Comparison of ENCODE assay signal across 9 mouse cellular contexts in the genomic region with DNA sequence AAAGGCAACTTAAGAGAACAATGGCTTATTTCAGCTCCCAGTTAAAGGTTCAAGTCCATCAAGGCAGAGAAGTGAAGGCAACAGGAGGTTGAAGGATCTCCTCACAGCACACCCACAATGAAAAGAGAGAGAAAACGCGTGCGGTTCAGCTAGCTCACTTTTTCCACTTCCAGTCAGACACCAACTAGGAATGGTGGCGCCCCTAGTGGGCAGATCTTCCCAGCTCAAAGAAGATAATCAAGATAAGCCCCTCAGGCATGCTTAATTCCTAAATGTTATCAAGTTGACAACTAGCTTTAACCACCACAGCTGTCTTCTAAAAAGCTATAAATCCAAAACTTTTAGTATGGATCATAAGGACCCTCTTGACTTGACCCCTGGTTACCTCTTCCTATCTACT. TPM values are rescaled to one million over a fixed set of nuclear protein-coding genes. Genes with fewer than 3 reads are reported as not detected.
DNase-seq lines count a peak whose midpoint lies in the region; ATAC-seq and TF ChIP-seq lines count a peak whose summit lies in the region.
"Had no signal": no experiment of that assay in that cellular context is flagged by ENCODE, and none has a peak within 500 bp of the region (broad histone marks: within the 10 kb centered on the region; RNA-seq: fewer than 3 reads in every experiment).

No protein-coding gene starts in this region.

- H3K4me1 ChIP-seq in MEL (ENCODE audit: control insufficient read depth in 1 of 2, insufficient read depth in 2 of 2, low read length in 2 of 2) = peaks cover 0 to 9% of the 10 kb centered on the region in 2 experiments; a peak in 2 of 4 replicates
- peaks cover 16% of the 10 kb centered on the region for H3K4me1 ChIP-seq in heart, embryonic 15.5 days (replicated peaks)
- peaks cover 19% of the 10 kb centered on the region for H3K4me1 ChIP-seq in limb, embryonic 10.5 days
- H3K4me1 ChIP-seq in stomach, postnatal 0 days (replicated peaks; ENCODE audit: control insufficient read depth, insufficient read depth) = no peaks in the 10 kb centered on the region; the same call in 1 of the 2 replicates

- TF ChIP-seq POLR2A in MEL (IDR thresholded peaks at IDR 0.05; ENCODE audit: control insufficient read depth in 1 of 2, insufficient read depth in 1 of 2, low read depth in 1 of 2, low read length in 2 of 2, poor library complexity in 1 of 2) = no peak

- no peak for ATAC-seq in heart, embryonic 15.5 days (replicated peaks; ENCODE audit: insufficient number of reproducible peaks, insufficient read depth, low FRiP score, low read depth)
- ATAC-seq in stomach, postnatal 0 days (ENCODE audit: low FRiP score, low TSS enrichment) = no peak

- TF ChIP-seq EP300 in MEL (IDR thresholded peaks at IDR 0.05; ENCODE audit: low read depth in 1 of 2, low read length in 2 of 2) = peak; percentile 30 to 35; a peak in 3 of 4 replicates
- no peak for TF ChIP-seq EP300 in stomach, postnatal 0 days (optimal IDR thresholded peaks at IDR 0.05)

- H3K36me3 ChIP-seq in MEL (ENCODE audit: control insufficient read depth in 1 of 2, insufficient read depth in 2 of 2, low read length in 2 of 2) = peaks cover 0 to 10% of the 10 kb centered on the region in 2 experiments; a peak in 2 of 4 replicates
- peaks cover 3% of the 10 kb centered on the region; the same call in 1 of the 2 replicates for H3K36me3 ChIP-seq in heart, embryonic 15.5 days
- H3K36me3 ChIP-seq in limb, embryonic 10.5 days = peaks cover 7% of the 10 kb centered on the region
- H3K36me3 ChIP-seq in stomach, postnatal 0 days (ENCODE audit: control insufficient read depth, insufficient read depth, low read length) = no peaks in the 10 kb centered on the region

- 7% methylated on average over 4 of the region's 4 CpGs for WGBS in heart, embryonic 15.5 days
- 16% methylated on average over 4 of the region's 4 CpGs for WGBS in limb, embryonic 10.5 days
- WGBS in stomach, postnatal 0 days = 16% methylated on average over 4 of the region's 4 CpGs

- H3K9ac ChIP-seq in MEL (ENCODE audit: control insufficient read depth, low read depth, low read length, poor library complexity, severe bottlenecking) = peak overlapping the region; percentile 75
- H3K9ac ChIP-seq in heart, embryonic 15.5 days = no peak overlapping the region
- H3K9ac ChIP-seq in stomach, postnatal 0 days (ENCODE audit: low read length) = no peak overlapping the region

- TF ChIP-seq RAD21 in MEL (IDR thresholded peaks at IDR 0.05; ENCODE audit: low read depth, low read length) = peak; percentile 25

- H3K9me3 ChIP-seq in MEL (replicated peaks; ENCODE audit: insufficient read depth, low read length) = no peaks in the 10 kb centered on the region
- no peaks in the 10 kb centered on the region for H3K9me3 ChIP-seq in heart, embryonic 15.5 days (replicated peaks)
- no peaks in the 10 kb centered on the region for H3K9me3 ChIP-seq in limb, embryonic 10.5 days (replicated peaks)
- no peaks in the 10 kb centered on the region for H3K9me3 ChIP-seq in stomach, postnatal 0 days (ENCODE audit: control insufficient read depth, low read length)

- H3K4me3 ChIP-seq in layer of hippocampus, adult 2 months = no peak overlapping the region; the same call in 1 of the 2 replicates
- peak overlapping the region; percentile 80 to 96 for H3K4me3 ChIP-seq in MEL (ENCODE audit: control insufficient read depth in 1 of 2, insufficient read depth in 1 of 2, low read depth in 2 of 2, low read length in 2 of 2)
- H3K4me3 ChIP-seq in heart, embryonic 15.5 days = peak overlapping the region; percentile 75
- no peak overlapping the region for H3K4me3 ChIP-seq in limb, embryonic 10.5 days
- no peak overlapping the region for H3K4me3 ChIP-seq in stomach, postnatal 0 days (ENCODE audit: low read depth, low read length)

- peak in 1 of 2 experiments; percentile 42 for DNase-seq in layer of hippocampus, adult 2 months (ENCODE audit: low spot score in 2 of 2)
- DNase-seq in layer of hippocampus, adult 8-10 months (ENCODE audit: low spot score in 2 of 2) = no peak
- peak; percentile 92 for DNase-seq in MEL (ENCODE audit: low read depth, low spot score)
- peak; percentile 51 to 79 for DNase-seq in cerebellum, postnatal 14 days
- peak; percentile 56 for DNase-seq in limb, embryonic 10.5 days (ENCODE audit: low spot score)
- DNase-seq in mesoderm, embryonic 11.5 days (ENCODE audit: low read depth, low spot score) = peak; percentile 58
- peak; percentile 59 for DNase-seq in stomach, postnatal 0 days (ENCODE audit: low spot score)

- TF ChIP-seq CTCF in layer of hippocampus, adult 2 months (conservative IDR thresholded peaks at IDR 0.05) = peak; percentile 79
- TF ChIP-seq CTCF in MEL (IDR thresholded peaks at IDR 0.05 in 2 of 3, conservative IDR thresholded peaks at IDR 0.05 in 1 of 3; ENCODE audit: control insufficient read depth in 1 of 3, insufficient read depth in 1 of 3, low read depth in 2 of 3, low read length in 3 of 3, poor library complexity in 1 of 3, severe bottlenecking in 1 of 3) = peak; percentile 66 to 85 (median 85)
- TF ChIP-seq CTCF in stomach, postnatal 0 days (IDR thresholded peaks at IDR 0.05; ENCODE audit: low read depth) = peak; percentile 68

- peaks cover 10% of the 10 kb centered on the region for H3K79me2 ChIP-seq in MEL (ENCODE audit: control insufficient read depth, insufficient read depth, low read length, poor library complexity)

- H3K4me2 ChIP-seq in heart, embryonic 15.5 days = peak overlapping the region; percentile 95
- H3K4me2 ChIP-seq in stomach, postnatal 0 days (replicated peaks; ENCODE audit: low read depth) = no peak overlapping the region; the same call in 1 of the 2 replicates

- no peaks in the 10 kb centered on the region for H3K27me3 ChIP-seq in MEL (ENCODE audit: control insufficient read depth in 1 of 2, insufficient read depth in 2 of 2, low read length in 2 of 2)
- no peaks in the 10 kb centered on the region for H3K27me3 ChIP-seq in heart, embryonic 15.5 days
- peaks cover 23% of the 10 kb centered on the region for H3K27me3 ChIP-seq in limb, embryonic 10.5 days (ENCODE audit: low read depth, poor library complexity, severe bottlenecking)
- no peaks in the 10 kb centered on the region for H3K27me3 ChIP-seq in stomach, postnatal 0 days (ENCODE audit: control insufficient read depth, insufficient read depth, low read length)

- H3K27ac ChIP-seq in layer of hippocampus, adult 2 months = no peak overlapping the region
- H3K27ac ChIP-seq in MEL (ENCODE audit: control insufficient read depth, low read depth, low read length) = peak overlapping the region; percentile 75
- no peak overlapping the region for H3K27ac ChIP-seq in heart, embryonic 15.5 days
- no peak overlapping the region for H3K27ac ChIP-seq in limb, embryonic 10.5 days
- H3K27ac ChIP-seq in stomach, postnatal 0 days (replicated peaks) = no peak overlapping the region

RNA-seq across cellular contexts. Expression of a gene that starts 1.4 kb away (rescaled TPM):
- total RNA-seq in layer of hippocampus, adult 2 months (2021) = 10 to 100 TPM; 10.5 to 13.5 TPM
- total RNA-seq in layer of hippocampus, adult 8-10 months (2022) = 1 to 10 TPM; 8.3 to 9.5 (median 8.8) TPM
- 8.4 and 8.7 TPM in 2 replicates for total RNA-seq in MEL (2012; rRNA removed)
- 10 to 100 TPM in 1 of 2 experiments, not detected in 1; 15.2 TPM for polyA plus RNA-seq in MEL (2012; ENCODE audit: insufficient read depth in 1 of 2, insufficient read length in 2 of 2, low read depth in 1 of 2, low replicate concordance in 2 of 2, missing spikeins in 1 of 2)
- 17.6 and 23.9 TPM in 2 replicates for polyA plus RNA-seq in heart, embryonic 15.5 days (2015; fragmentation: Nextera tagmentation; extraction: Ambion mirVana)
- polyA plus RNA-seq in limb, embryonic 10.5 days (2016; fragmentation: Nextera tagmentation; extraction: Ambion mirVana) = 9.2 and 10.0 TPM in 2 replicates
- polyA plus RNA-seq in stomach, postnatal 0 days (2015; fragmentation: Nextera tagmentation; extraction: Ambion mirVana) = 3.8 and 6.1 TPM in 2 replicates

RNA-seq across cellular contexts. Expression of a gene that starts 1.6 kb away (rescaled TPM):
- 1 to 10 TPM; 2.1 to 2.3 TPM for total RNA-seq in layer of hippocampus, adult 2 months (2021)
- 1 to 10 TPM; 1.4 to 2.2 (median 2.1) TPM for total RNA-seq in layer of hippocampus, adult 8-10 months (2022)
- total RNA-seq in MEL (2012; rRNA removed) = 32.4 and 33.7 TPM in 2 replicates
- polyA plus RNA-seq in MEL (2012; ENCODE audit: insufficient read depth in 1 of 2, insufficient read length in 2 of 2, low read depth in 1 of 2, low replicate concordance in 2 of 2, missing spikeins in 1 of 2) = 10 to 100 TPM; 52.6 to 81.4 TPM
- 13.0 and 17.3 TPM in 2 replicates for polyA plus RNA-seq in heart, embryonic 15.5 days (2015; fragmentation: Nextera tagmentation; extraction: Ambion mirVana)
- 56.1 and 56.5 TPM in 2 replicates for polyA plus RNA-seq in limb, embryonic 10.5 days (2016; fragmentation: Nextera tagmentation; extraction: Ambion mirVana)
- polyA plus RNA-seq in stomach, postnatal 0 days (2015; fragmentation: Nextera tagmentation; extraction: Ambion mirVana) = 4.1 and 4.7 TPM in 2 replicates

RNA-seq across cellular contexts. Expression of a gene that starts 14.8 kb away (rescaled TPM):
- total RNA-seq in layer of hippocampus, adult 2 months (2021) = 10 to 100 TPM; 57.5 to 66.8 TPM
- 10 to 100 TPM; 52.1 to 57.2 (median 54.9) TPM for total RNA-seq in layer of hippocampus, adult 8-10 months (2022)
- total RNA-seq in MEL (2012; rRNA removed) = 96.3 and 115 TPM in 2 replicates
- polyA plus RNA-seq in MEL (2012; ENCODE audit: insufficient read depth in 1 of 2, insufficient read length in 2 of 2, low read depth in 1 of 2, low replicate concordance in 2 of 2, missing spikeins in 1 of 2) = 10 to 100 TPM in 1 of 2 experiments, not detected in 1; 95.8 TPM
- polyA plus RNA-seq in heart, embryonic 15.5 days (2015; fragmentation: Nextera tagmentation; extraction: Ambion mirVana) = 40.2 and 49.7 TPM in 2 replicates
- polyA plus RNA-seq in limb, embryonic 10.5 days (2016; fragmentation: Nextera tagmentation; extraction: Ambion mirVana) = 103 and 105 TPM in 2 replicates
- polyA plus RNA-seq in stomach, postnatal 0 days (2015; fragmentation: Nextera tagmentation; extraction: Ambion mirVana) = 31.4 and 31.8 TPM in 2 replicates

RNA-seq across cellular contexts. Expression of a gene that starts 53.7 kb away (rescaled TPM):
- 10 to 100 TPM; 34.7 to 41.3 TPM for total RNA-seq in layer of hippocampus, adult 2 months (2021)
- 10 to 100 TPM; 37.4 to 49.0 (median 41.3) TPM for total RNA-seq in layer of hippocampus, adult 8-10 months (2022)
- total RNA-seq in MEL (2012; rRNA removed) = 31.7 and 37.9 TPM in 2 replicates
- polyA plus RNA-seq in MEL (2012; ENCODE audit: insufficient read depth in 1 of 2, insufficient read length in 2 of 2, low read depth in 1 of 2, low replicate concordance in 2 of 2, missing spikeins in 1 of 2) = 100 to 1,000 TPM in 1 of 2 experiments, 10 to 100 TPM in 1; 29.5 to 270 TPM
- 16.8 and 19.9 TPM in 2 replicates for polyA plus RNA-seq in heart, embryonic 15.5 days (2015; fragmentation: Nextera tagmentation; extraction: Ambion mirVana)
- polyA plus RNA-seq in limb, embryonic 10.5 days (2016; fragmentation: Nextera tagmentation; extraction: Ambion mirVana) = 32.9 and 38.7 TPM in 2 replicates
- 11.2 and 11.7 TPM in 2 replicates for polyA plus RNA-seq in stomach, postnatal 0 days (2015; fragmentation: Nextera tagmentation; extraction: Ambion mirVana)

RNA-seq across cellular contexts. Expression of a gene that starts 58.5 kb away (rescaled TPM):
- not detected for total RNA-seq in layer of hippocampus, adult 2 months (2021)
- under 1 TPM in 3 of 4 experiments, not detected in 1; 0.21 to 0.39 (median 0.27) TPM for total RNA-seq in layer of hippocampus, adult 8-10 months (2022)
- total RNA-seq in MEL (2012; rRNA removed) = 0.08 and 0.10 TPM in 2 replicates
- under 1 TPM in 1 of 2 experiments, not detected in 1; 0.57 TPM for polyA plus RNA-seq in MEL (2012; ENCODE audit: insufficient read depth in 1 of 2, insufficient read length in 2 of 2, low read depth in 1 of 2, low replicate concordance in 2 of 2, missing spikeins in 1 of 2)
- polyA plus RNA-seq in heart, embryonic 15.5 days (2015; fragmentation: Nextera tagmentation; extraction: Ambion mirVana) = 0.50 and 0.68 TPM in 2 replicates
- polyA plus RNA-seq in limb, embryonic 10.5 days (2016; fragmentation: Nextera tagmentation; extraction: Ambion mirVana) = 0.39 and 0.66 TPM in 2 replicates
- polyA plus RNA-seq in stomach, postnatal 0 days (2015; fragmentation: Nextera tagmentation; extraction: Ambion mirVana) = 0.36 and 0.42 TPM in 2 replicates
- total RNA-seq: gastrocnemius, adult 8-10 months had no signal

Comparison
In these comparisons a context has a peak if more than half of its experiments do, and no peak if none do; other contexts are left out.
1. DNase-seq: peak in MEL (single experiment), cerebellum, postnatal 14 days (2 of 2), limb, embryonic 10.5 days (single experiment), mesoderm, embryonic 11.5 days (single experiment) and stomach, postnatal 0 days (single experiment); none in layer of hippocampus, adult 8-10 months (0 of 2).
2. H3K4me3 ChIP-seq: peak in MEL (2 of 2) and heart, embryonic 15.5 days (single experiment); none in layer of hippocampus, adult 2 months (single experiment), limb, embryonic 10.5 days (single experiment) and stomach, postnatal 0 days (single experiment).
3. Peak in every context shown above with its lines, with median percentiles within 50 percentile points of each other: CTCF ChIP-seq.